Mouse (Mus musculus) stomach, postnatal 0 days (tissue): ENCODE measurements around the gene Mthfs. TPM values are rescaled to one million over a fixed set of nuclear protein-coding genes. Genes with fewer than 3 reads are reported as not detected.

ENCODE experiments used
- ATAC-seq: fragments of 200-750 bp; cut with Nextera tagmentation; 2 replicates; pipeline ENCODE4 v1.8.0; 2017; ENCODE audit not compliant: low FRiP score, low TSS enrichment
- DNase-seq: peaks from one replicate; pipeline ENCODE4 v3.0.0-alpha.2; 2016; ENCODE audit warnings: low spot score
- H3K27ac ChIP-seq: fragments of 300-500 bp; sonication (generic); replicated peaks from 2 replicates; pipeline ENCODE4 v1.5.1; 2014; ENCODE audit warnings: mild to moderate bottlenecking, control low read depth
- H3K27me3 ChIP-seq: fragments of 300-500 bp; sonication (generic); 2 replicates; pipeline ENCODE4 v1.6.1; 2014; ENCODE audit warnings: low read length; ENCODE audit not compliant: control insufficient read depth, insufficient read depth
- H3K36me3 ChIP-seq: fragments of 300-500 bp; sonication (generic); 2 replicates; pipeline ENCODE4 v1.6.1; 2014; ENCODE audit warnings: low read length, mixed read lengths; ENCODE audit not compliant: control insufficient read depth, insufficient read depth
- H3K4me1 ChIP-seq: fragments of 300-500 bp; sonication (generic); replicated peaks from 2 replicates; pipeline ENCODE4 v1.6.1; 2014; ENCODE audit warnings: antibody characterized with exemption; ENCODE audit not compliant: control insufficient read depth, insufficient read depth
- H3K4me2 ChIP-seq: fragments of 300-500 bp; sonication (generic); replicated peaks from 2 replicates; pipeline ENCODE4 v1.6.1; 2014; ENCODE audit warnings: low read depth, mild to moderate bottlenecking, control low read depth, moderate library complexity
- H3K4me3 ChIP-seq: fragments of 300-500 bp; sonication (generic); 2 replicates; pipeline ENCODE4 v1.5.1; 2014; ENCODE audit warnings: low read depth, low read length, control low read depth
- H3K9ac ChIP-seq: fragments of 300-500 bp; sonication (generic); 2 replicates; pipeline ENCODE4 v1.6.1; 2014; ENCODE audit warnings: mild to moderate bottlenecking, low read length, control low read depth, mixed read lengths
- H3K9me3 ChIP-seq: fragments of 300-500 bp; sonication (generic); 2 replicates; pipeline ENCODE4 v1.6.1; 2016; ENCODE audit warnings: low read length; ENCODE audit not compliant: control insufficient read depth
- CTCF ChIP-seq: IDR thresholded peaks from 2 replicates; pipeline ENCODE4 v1.5.1; 2016; ENCODE audit warnings: antibody characterized with exemption, low read depth, mild to moderate bottlenecking, moderate library complexity
- EP300 ChIP-seq: optimal IDR thresholded peaks from 2 replicates; pipeline ENCODE3; 2016; ENCODE audit warnings: antibody characterized with exemption
- WGBS: fragments of 180-500 bp; shearing (Covaris S2); extraction: QIAGEN DNeasy Blood & Tissue Kit; methylation state at CpG from one replicate; pipeline ENCODE4 v1.1.7; 2014; 5-methylcytosine and 5-hydroxymethylcytosine counted together
- polyA plus RNA-seq: library from polyadenylated mRNA; unstranded; fragments of >200 nt; fragmentation: Nextera tagmentation; extraction: Ambion mirVana; gene quantifications from 2 replicates; pipeline ENCODE4 v1.2.1, GENCODE M21; 2015

The Mthfs gene
- polyA plus RNA-seq, 1 experiment from 2014 or later: 32.2 TPM

DNA sequence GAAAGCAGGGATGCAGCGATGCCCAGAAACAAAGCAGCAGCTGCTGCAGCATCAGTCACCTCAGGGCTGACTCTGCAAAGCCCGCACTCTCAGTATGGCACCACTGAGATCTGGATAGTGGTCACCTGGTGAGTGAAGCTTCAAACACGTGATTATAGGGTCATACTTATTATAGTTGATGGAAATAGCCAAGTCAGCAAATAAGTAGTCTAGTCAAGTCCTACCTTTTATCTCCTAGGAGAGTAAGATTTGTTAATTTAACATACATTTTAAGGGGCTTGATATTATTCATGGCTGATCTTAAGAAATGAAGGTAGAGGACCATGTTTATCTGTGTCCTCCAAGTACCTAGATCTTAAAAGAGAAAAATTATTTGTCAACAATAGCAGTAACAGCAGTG, 83.6 kb downstream of the Mthfs start:
- TF ChIP-seq EP300 (no peak), CTCF (no peak)
- WGBS: 44% methylated on average over 3 of the region's 3 CpGs
- no peak overlapping the region for H3K4me3 ChIP-seq
- no peak overlapping the region for H3K9ac ChIP-seq
- DNase-seq (no peak), ATAC-seq (no peak)
- no peaks in the 10 kb centered on the region for H3K36me3 ChIP-seq
- no peaks in the 10 kb centered on the region for H3K9me3 ChIP-seq
- no peaks in the 10 kb centered on the region for H3K4me1 ChIP-seq
- H3K27me3 ChIP-seq: no peaks in the 10 kb centered on the region
- H3K4me2 ChIP-seq: no peak overlapping the region
- H3K27ac ChIP-seq: no peak overlapping the region

DNA sequence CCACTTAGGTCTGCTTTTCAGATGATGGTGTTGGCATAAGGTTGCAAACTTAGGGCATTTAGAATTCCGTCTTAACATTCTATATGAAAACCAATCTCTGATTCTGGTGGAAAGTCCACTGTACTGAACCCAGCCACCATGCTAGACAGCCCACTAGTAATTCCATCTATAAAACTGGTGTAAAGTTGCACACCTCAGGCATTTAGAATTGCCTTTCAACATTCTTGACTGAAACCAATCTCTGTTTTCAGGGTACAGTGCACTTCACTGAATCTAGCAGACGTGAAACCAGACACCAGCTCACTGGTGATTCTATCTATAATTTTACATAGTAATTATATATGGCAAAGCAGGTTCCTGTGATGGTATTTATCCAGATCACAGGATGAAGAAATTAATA, 95.2 kb downstream of the Mthfs start:
- no peak for ATAC-seq
- H3K36me3 ChIP-seq: no peaks in the 10 kb centered on the region
- no peak overlapping the region for H3K9ac ChIP-seq
- H3K27ac ChIP-seq: no peak overlapping the region
- no peak overlapping the region for H3K4me3 ChIP-seq
- no peaks in the 10 kb centered on the region for H3K27me3 ChIP-seq
- no peak for DNase-seq
- no peaks in the 10 kb centered on the region for H3K9me3 ChIP-seq
- H3K4me2 ChIP-seq: no peak overlapping the region
- TF ChIP-seq EP300 (no peak), CTCF (no peak)
- no peaks in the 10 kb centered on the region for H3K4me1 ChIP-seq
- WGBS: 84% methylated on average over 2 of the region's 2 CpGs

DNA sequence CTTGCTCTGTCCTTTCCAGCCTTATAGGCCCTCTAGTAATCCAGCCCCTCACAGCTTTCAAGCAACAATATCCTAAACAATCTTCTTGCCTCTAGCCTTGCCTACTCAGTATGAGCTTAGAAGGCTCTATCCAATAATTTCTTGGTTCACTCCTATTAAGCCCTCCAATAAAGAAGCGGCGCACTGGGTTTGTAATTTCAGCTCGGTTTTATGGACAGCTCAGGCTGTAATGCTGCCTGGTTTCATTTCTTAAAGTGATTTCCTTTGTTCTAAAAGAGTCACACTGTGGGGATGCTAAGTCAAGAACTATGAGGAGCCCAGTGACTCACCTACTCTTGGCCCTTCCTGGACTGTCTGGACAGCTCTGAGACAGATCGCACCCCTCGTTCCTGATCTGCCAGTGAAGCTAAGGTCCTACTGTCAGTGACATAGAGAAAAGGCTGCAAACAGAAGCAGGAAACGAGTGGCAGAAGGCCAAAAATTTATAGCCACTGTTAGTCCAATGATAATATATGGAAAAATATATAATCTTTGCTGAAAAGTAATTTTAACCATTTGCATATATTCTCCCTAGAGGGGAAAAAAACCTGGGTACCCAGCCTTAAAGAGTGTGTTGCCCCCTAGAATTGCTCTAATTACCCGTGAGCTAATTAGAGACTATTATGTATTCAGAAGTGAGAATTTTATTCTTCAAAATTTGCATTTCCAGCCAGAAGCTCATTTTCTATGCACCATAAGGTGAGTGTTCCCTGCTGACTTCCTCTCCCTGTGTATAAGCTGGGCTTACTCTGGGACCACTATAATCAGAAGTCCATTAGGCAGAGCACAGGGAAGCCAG, 98.1 kb downstream of the Mthfs start:
- Histone ChIP-seq H3K4me2 (no peak overlapping the region), H3K27me3 (no peaks in the 10 kb centered on the region), H3K9me3 (no peaks in the 10 kb centered on the region), H3K4me1 (no peaks in the 10 kb centered on the region), H3K4me3 (no peak overlapping the region), H3K9ac (no peak overlapping the region), H3K36me3 (no peaks in the 10 kb centered on the region), H3K27ac (no peak overlapping the region)
- DNase-seq (no peak), ATAC-seq (no peak)
- TF ChIP-seq EP300 (no peak), CTCF (no peak)
- 80% methylated on average over 7 of the region's 7 CpGs for WGBS

DNA sequence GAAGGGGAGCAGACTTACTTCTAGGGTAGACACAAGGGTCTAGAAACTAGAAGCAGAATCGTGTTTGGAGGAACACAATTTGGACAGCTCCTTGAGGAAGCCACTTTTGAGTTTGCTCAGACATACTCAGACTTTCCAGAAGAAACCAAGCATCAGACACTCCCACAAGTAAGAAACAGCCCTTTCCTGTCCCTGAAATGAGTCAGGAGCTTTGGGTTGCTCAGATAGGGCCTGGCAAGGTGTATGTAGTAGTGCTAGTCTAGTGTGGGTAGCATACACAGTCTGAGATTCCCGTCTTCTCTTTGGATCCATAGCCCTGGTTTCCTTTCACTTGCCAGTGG, 98.7 kb downstream of the Mthfs start:
- H3K9me3 ChIP-seq: no peaks in the 10 kb centered on the region
- H3K4me1 ChIP-seq: no peaks in the 10 kb centered on the region
- DNase-seq: no peak
- H3K4me2 ChIP-seq: no peak overlapping the region
- WGBS: 69% methylated on average over 2 of the region's 2 CpGs
- no peak for TF ChIP-seq EP300
- ATAC-seq: no peak
- H3K36me3 ChIP-seq: no peaks in the 10 kb centered on the region
- no peaks in the 10 kb centered on the region for H3K27me3 ChIP-seq
- H3K27ac ChIP-seq: no peak overlapping the region
- no peak overlapping the region for H3K4me3 ChIP-seq
- H3K9ac ChIP-seq: no peak overlapping the region

DNA sequence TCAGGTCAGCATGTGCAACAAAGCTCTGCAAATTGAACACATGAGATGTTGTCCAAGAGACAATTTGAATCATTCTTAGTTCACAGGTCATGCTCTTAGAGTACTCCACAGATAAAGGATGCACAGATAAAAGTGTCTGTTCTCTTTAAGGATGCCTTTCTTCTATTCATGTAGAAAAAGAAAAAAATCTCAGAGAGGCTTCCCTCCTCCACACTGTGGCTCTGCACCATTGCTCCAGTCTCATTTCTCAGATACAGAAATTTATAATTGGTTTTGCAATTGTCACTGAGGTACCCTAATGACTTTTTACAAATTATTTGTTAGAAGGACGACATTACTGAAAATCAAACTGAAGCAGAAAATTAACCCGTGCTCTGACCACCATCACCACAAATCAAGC, 101.2 kb downstream of the Mthfs start:
- no peaks in the 10 kb centered on the region for H3K9me3 ChIP-seq
- no peak overlapping the region for H3K4me2 ChIP-seq
- no peaks in the 10 kb centered on the region for H3K27me3 ChIP-seq
- ATAC-seq: no peak
- 53% methylated on average over 2 of the region's 2 CpGs for WGBS
- no peak overlapping the region for H3K4me3 ChIP-seq
- TF ChIP-seq EP300 (no peak), CTCF (no peak)
- no peak overlapping the region for H3K27ac ChIP-seq
- no peaks in the 10 kb centered on the region for H3K36me3 ChIP-seq
- H3K4me1 ChIP-seq: no peaks in the 10 kb centered on the region
- DNase-seq: no peak
- H3K9ac ChIP-seq: no peak overlapping the region

DNA sequence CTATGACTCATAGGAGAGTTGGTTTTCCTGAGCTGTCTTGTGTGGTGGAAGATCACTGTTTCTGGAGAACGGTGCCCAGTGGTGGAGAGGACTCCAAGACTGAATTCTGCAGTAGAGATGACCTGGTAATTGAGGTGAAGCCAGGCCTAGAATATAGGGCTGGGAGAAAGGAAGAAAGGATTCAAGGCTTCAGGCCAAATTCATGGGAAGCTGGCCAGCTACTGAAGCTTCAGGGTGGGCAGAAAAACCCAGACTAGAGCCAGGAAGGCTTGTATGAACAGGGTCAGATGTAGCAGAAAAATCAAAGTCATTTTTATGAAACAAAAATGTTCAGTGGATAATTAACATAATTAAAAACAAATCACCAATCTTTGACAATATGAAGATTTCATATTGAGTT, 163.3 kb downstream of the Mthfs start:
- WGBS: 57% methylated on average over 1 of the region's 1 CpGs
- Histone ChIP-seq H3K9me3 (no peaks in the 10 kb centered on the region), H3K27ac (no peak overlapping the region), H3K4me1 (no peaks in the 10 kb centered on the region), H3K9ac (no peak overlapping the region), H3K27me3 (no peaks in the 10 kb centered on the region), H3K36me3 (no peaks in the 10 kb centered on the region), H3K4me3 (no peak overlapping the region), H3K4me2 (no peak overlapping the region)
- TF ChIP-seq EP300: no peak
- no peak for TF ChIP-seq CTCF
- no peak for ATAC-seq
- DNase-seq: no peak
